Comparison of ENCODE assay signal across 16 mouse cellular contexts in genomic region chr7:130246483-130246882, GRCm38 (mm10).
A peak's percentile ranks its signal among the peaks of the same experiment; 100 is the strongest.
DNase-seq lines count a peak whose midpoint lies in the region; TF ChIP-seq lines count a peak whose summit lies in the region.
"Had no signal": no experiment of that assay in that cellular context is flagged by ENCODE, and none has a peak within 500 bp of the region (broad histone marks: within the 10 kb centered on the region; RNA-seq: fewer than 3 reads in every experiment).

No protein-coding gene starts in this region.

- H3K4me3 ChIP-seq in cortical plate, adult 2 months (ENCODE audit: insufficient read depth, low read length): no peak overlapping the region
- H3K4me3 ChIP-seq in embryonic facial prominence, embryonic 10.5 days: no peak overlapping the region
- H3K4me3 ChIP-seq: erythroblast, embryonic 14.5 days; megakaryocyte, embryonic 14.5 days had no signal

- DNase-seq in embryonic facial prominence, embryonic 10.5 days (ENCODE audit: low spot score): no peak
- DNase-seq in lung, adult 18-20 months: peak; percentile 83 to 88
- peak; percentile 85 for DNase-seq in lung, postnatal 36 days
- DNase-seq in right cerebral cortex, postnatal 10 days (ENCODE audit: low spot score in 2 of 2): no peak
- DNase-seq in layer of hippocampus, postnatal 14 days (ENCODE audit: low spot score in 2 of 2): no peak
- DNase-seq in embryo, embryonic 10 days (ENCODE audit: low spot score): no peak
- DNase-seq: adrenal gland, postnatal 14 days; cerebellum, adult 8-10 months; gastrocnemius, postnatal 25 days; heart, postnatal 36 days; kidney, postnatal 10 days; thymus, adult 18-20 months had no signal

- H3K36me3 ChIP-seq in embryonic facial prominence, embryonic 10.5 days (replicated peaks): peaks cover 7% of the 10 kb centered on the region

- TF ChIP-seq POLR2A in cortical plate, adult 2 months (IDR thresholded peaks at IDR 0.05; ENCODE audit: extremely low read depth, insufficient read depth, low read length): no peak

- no peaks in the 10 kb centered on the region for H3K4me1 ChIP-seq in cortical plate, adult 2 months (ENCODE audit: control insufficient read depth, insufficient read depth, low read length)
- peaks cover 74% of the 10 kb centered on the region for H3K4me1 ChIP-seq in embryonic facial prominence, embryonic 10.5 days
- H3K4me1 ChIP-seq: megakaryocyte, embryonic 14.5 days had no signal

- H3K27ac ChIP-seq in cortical plate, adult 2 months (ENCODE audit: insufficient read depth, low read length): 0 out of 2 replicates have a peak overlapping the region, but pooled peaks have one; percentile 29
- 0 out of 2 replicates have a peak overlapping the region, but pooled peaks have one; percentile 14 for H3K27ac ChIP-seq in embryonic facial prominence, embryonic 10.5 days (replicated peaks)
- H3K27ac ChIP-seq: hindbrain, postnatal 0 days had no signal

- WGBS in embryonic facial prominence, embryonic 10.5 days: 89% methylated on average over 7 of the region's 7 CpGs

- no peak for TF ChIP-seq CTCF in cortical plate, adult 2 months (IDR thresholded peaks at IDR 0.05; ENCODE audit: extremely low read depth, insufficient read depth, low read length)

- H3K27me3 ChIP-seq in embryonic facial prominence, embryonic 10.5 days (replicated peaks; ENCODE audit: low read depth, poor library complexity, severe bottlenecking): peaks cover 27% of the 10 kb centered on the region; the same call in 1 of the 2 replicates
- H3K27me3 ChIP-seq: megakaryocyte, embryonic 14.5 days had no signal

- no peaks in the 10 kb centered on the region for H3K9me3 ChIP-seq in embryonic facial prominence, embryonic 10.5 days

Comparison
In these comparisons a context has a peak if more than half of its experiments do, and no peak if none do; other contexts are left out.
1. DNase-seq: peak in lung, adult 18-20 months (2 of 2) and lung, postnatal 36 days (single experiment); none in embryonic facial prominence, embryonic 10.5 days (single experiment), right cerebral cortex, postnatal 10 days (0 of 2), layer of hippocampus, postnatal 14 days (0 of 2) and embryo, embryonic 10 days (single experiment).